Mouse (Mus musculus) intestine, embryonic 14.5 days (tissue): Measurements from ENCODE around the gene Gpn1. TPM values are rescaled to one million over a fixed set of nuclear protein-coding genes. Genes with fewer than 3 reads are reported as not detected.

Source experiments
- polyA plus RNA-seq: library from polyadenylated mRNA; unstranded; fragments of >200 nt; fragmentation: Nextera tagmentation; extraction: Ambion mirVana; gene quantifications from 2 replicates; pipeline ENCODE4 v1.2.1, GENCODE M21; 2014

The Gpn1 gene
- polyA plus RNA-seq, 1 experiment from 2014 or later = 65.4 TPM

Other genes starting within 250 kb of the Gpn1 start
- gene Krtcap3, start 243.1 kb upstream of the Gpn1 start, polyA plus RNA-seq = 59.4 and 71.9 TPM in 2 replicates
- gene Ift172, start 203.6 kb upstream of the Gpn1 start, polyA plus RNA-seq = 29.5 and 30.6 TPM in 2 replicates
- gene Fndc4, start 198.7 kb upstream of the Gpn1 start, polyA plus RNA-seq = 39.9 and 41.9 TPM in 2 replicates
- gene Gckr, start 197.3 kb upstream of the Gpn1 start, polyA plus RNA-seq = 0.42 and 0.60 TPM in 2 replicates
- gene Zfp512, start 42.3 kb upstream of the Gpn1 start, polyA plus RNA-seq = 43.7 and 48.4 TPM in 2 replicates
- gene 4930548H24Rik, start 9.0 kb upstream of the Gpn1 start, polyA plus RNA-seq = 0.07 TPM in 1 of 2 replicates, not detected in the other
- 25.4 and 28.3 TPM in 2 replicates for gene Slc4a1ap, start 32.3 kb downstream of the Gpn1 start, polyA plus RNA-seq
- gene Supt7l, start 33.1 kb downstream of the Gpn1 start, polyA plus RNA-seq = 14.5 and 16.7 TPM in 2 replicates
- gene Mrpl33, start 102.2 kb downstream of the Gpn1 start, polyA plus RNA-seq = 298 and 334 TPM in 2 replicates
- 7.8 and 8.5 TPM in 2 replicates for gene Rbks, start 202.9 kb downstream of the Gpn1 start, polyA plus RNA-seq
- gene Babam2, start 202.9 kb downstream of the Gpn1 start, polyA plus RNA-seq = 43.5 and 54.5 TPM in 2 replicates